Mouse (Mus musculus): ENCODE data around the gene A930002H24Rik.
A peak's percentile ranks its signal among the peaks of the same experiment; 100 is the strongest.

The A930002H24Rik gene

DNA sequence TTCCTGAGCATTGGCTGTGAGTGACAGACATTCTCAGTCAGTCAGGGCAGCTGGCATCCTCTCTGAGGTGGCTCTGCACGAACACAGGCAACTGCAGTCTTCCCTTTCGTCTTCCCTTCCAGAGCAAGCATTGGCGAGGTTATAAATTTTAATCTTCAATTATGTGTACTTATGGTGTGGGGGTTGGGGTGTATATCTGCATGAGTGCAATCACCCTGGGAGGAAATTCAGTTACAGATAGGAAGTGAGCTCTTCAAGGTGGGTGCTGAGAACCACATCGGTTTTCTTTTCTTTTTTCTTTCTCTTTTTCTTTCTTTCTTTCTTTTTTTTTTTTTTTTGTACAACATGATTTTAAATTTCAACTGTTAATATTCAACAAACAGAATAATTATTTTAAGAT is 32.0 kb downstream of the A930002H24Rik start:
- no peak for DNase-seq (ENCODE audit: low read depth)

DNA sequence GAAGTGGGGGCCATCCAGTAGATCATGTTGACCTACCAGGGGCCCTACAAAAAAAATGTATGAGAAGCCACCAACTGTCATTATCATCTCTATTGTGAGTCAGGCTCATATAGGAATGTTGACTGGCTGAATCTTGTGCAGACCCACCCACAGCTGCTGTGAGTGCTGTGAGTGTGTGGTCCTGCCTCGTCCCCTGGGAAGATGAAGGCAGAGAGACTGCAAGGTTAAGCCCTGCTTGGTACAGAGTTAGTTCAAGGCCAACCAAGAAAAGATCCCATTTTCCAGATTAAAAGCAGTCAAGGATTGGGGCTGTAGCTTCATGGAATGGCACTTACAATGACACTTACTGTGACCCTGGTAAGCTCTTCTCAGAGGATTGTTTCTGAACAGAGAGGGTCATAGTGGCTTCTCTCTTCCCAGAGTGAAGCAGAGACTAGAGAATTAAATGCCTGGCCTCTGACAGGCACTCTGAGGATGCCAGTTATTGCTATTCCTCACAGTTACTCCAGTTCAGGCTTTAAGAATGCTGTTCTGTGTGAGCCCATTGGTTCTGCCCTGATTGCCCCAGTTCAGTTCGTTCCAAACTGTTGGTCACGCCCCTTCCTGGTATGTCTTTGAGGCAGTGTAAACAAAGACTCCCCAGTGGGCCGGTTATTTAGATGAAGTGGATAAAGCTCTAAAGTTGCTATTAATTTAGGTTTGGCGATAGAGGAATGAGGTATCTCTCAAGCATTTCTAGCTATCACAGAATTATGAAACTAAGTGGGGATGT is 34.8 kb downstream of the A930002H24Rik start:
- peak; percentile 45 for DNase-seq (ENCODE audit: low read depth)

- DNase-seq (ENCODE audit: low read depth) = no peak
Observed at GRCm38 (mm10) chr17:63826767-63827166, 36.8 kb downstream of the A930002H24Rik start.

DNA sequence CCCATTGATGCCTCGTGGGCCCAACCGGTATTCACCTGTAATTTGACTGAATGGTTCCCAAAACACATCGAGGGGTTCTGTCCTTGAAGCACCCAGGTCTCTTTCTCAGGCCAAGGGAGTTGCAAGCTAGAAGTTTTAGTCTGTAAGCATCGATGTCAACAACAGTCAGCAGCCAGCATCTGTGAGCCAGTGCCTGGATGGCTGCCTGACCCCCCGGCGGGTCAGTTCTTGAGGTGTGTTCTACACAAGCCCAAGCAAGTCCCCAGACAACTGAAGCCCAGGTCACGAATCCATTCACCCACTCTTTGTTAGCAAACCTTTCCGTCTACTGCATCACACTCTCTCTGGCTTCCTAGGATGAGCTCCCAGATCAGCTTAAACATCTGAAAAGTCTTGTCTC is 37.4 kb downstream of the A930002H24Rik start:
- no peak for DNase-seq (ENCODE audit: low read depth)

GRCm38 (mm10) chr17:63824141-63824540 is 39.5 kb downstream of the A930002H24Rik start:
- no peak for DNase-seq (ENCODE audit: low read depth)

GRCm38 (mm10) chr17:63818444-63819027 is 45.1 kb downstream of the A930002H24Rik start:
- no peak for DNase-seq (ENCODE audit: low read depth)

DNA sequence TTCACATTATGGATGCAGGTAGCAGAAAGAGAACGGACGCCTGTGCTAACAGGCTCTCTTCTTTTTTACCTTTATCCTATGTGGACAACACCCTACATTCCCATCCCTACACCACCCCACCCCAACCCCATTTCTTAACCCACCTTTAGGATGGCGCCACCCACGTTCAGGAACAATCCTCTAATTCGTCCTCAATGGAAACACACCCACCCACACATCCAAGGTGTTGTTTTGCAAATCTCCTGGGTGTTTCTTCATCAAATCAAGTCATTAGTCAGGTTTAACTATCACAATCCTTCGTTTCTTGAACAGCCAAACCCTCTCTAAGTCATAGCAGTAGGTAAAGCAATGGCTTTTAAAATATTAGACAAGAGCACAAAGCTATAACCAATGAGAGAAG is 50.0 kb downstream of the A930002H24Rik start:
- DNase-seq (ENCODE audit: low read depth) = no peak
